Mouse (Mus musculus): Measurements from ENCODE around the gene Fam83g. TPM values are rescaled to one million over a fixed set of nuclear protein-coding genes. Genes with fewer than 3 reads are reported as not detected.
"Not testable (repeated sequence)": the region's sequence is repeated elsewhere in the genome, so short reads cannot be mapped to it uniquely, and the experiment has no call there.

The Fam83g gene
- polyA plus RNA-seq (2012; rRNA removed) = 2.7 and 7.5 TPM in 2 replicates

GRCm38 (mm10) chr11:61683907-61684731, at the start of gene Fam83g:
Fam83g (plus strand) TSS chr11:61684091.
- peak; percentile 74 for DNase-seq
- WGBS = 4% methylated on average over 76 of the region's 76 CpGs

GRCm38 (mm10) chr11:61636309-61636708, 47.6 kb upstream of the Fam83g start:
- H3K4me3 ChIP-seq (replicated peaks; ENCODE audit: extremely low read depth, low read depth, low read length); DNase-seq; H3K4me1 ChIP-seq (ENCODE audit: control insufficient read depth, insufficient read depth, low read length): not testable (repeated sequence)
- 96% methylated on average over 3 of the region's 4 CpGs for whole genome bisulfite sequencing

More at GRCm38 (mm10) chr11:61683907-61684731, at the start of gene Fam83g:
- H3K4me1 ChIP-seq (ENCODE audit: control insufficient read depth, insufficient read depth, low read length) = peaks cover 4% of the 10 kb centered on the region; the same call in 1 of the 2 replicates
- H3K4me3 ChIP-seq (replicated peaks; ENCODE audit: extremely low read depth, low read depth, low read length) = peak within 1 kb of the TSS; percentile 59
- TF ChIP-seq CTCF (IDR thresholded peaks at IDR 0.05; ENCODE audit: insufficient read depth, low read length) (no peak), POLR2A (IDR thresholded peaks at IDR 0.05; ENCODE audit: borderline replicate concordance, extremely low read depth, low read depth, low read length) (peak; percentile 52; the same call in 1 of the 2 replicates)

GRCm38 (mm10) chr11:61637413-61637812, 46.5 kb upstream of the Fam83g start:
- Histone ChIP-seq H3K4me1 (ENCODE audit: control insufficient read depth, insufficient read depth, low read length) (no peaks in the 10 kb centered on the region), H3K4me3 (replicated peaks; ENCODE audit: extremely low read depth, low read depth, low read length) (no peak overlapping the region)
- 61% methylated on average over 1 of the region's 1 CpGs for WGBS
- DNase-seq = no peak
- TF ChIP-seq POLR2A (IDR thresholded peaks at IDR 0.05; ENCODE audit: borderline replicate concordance, extremely low read depth, low read depth, low read length) (no peak), CTCF (IDR thresholded peaks at IDR 0.05; ENCODE audit: insufficient read depth, low read length) (no peak)

GRCm38 (mm10) chr11:61637856-61638255, 46.0 kb upstream of the Fam83g start:
- 70% methylated on average over 3 of the region's 3 CpGs for WGBS
- no peak for DNase-seq
- TF ChIP-seq CTCF (IDR thresholded peaks at IDR 0.05; ENCODE audit: insufficient read depth, low read length) (no peak), POLR2A (IDR thresholded peaks at IDR 0.05; ENCODE audit: borderline replicate concordance, extremely low read depth, low read depth, low read length) (no peak)
- H3K4me3 ChIP-seq (replicated peaks; ENCODE audit: extremely low read depth, low read depth, low read length) = no peak overlapping the region
- peaks cover under 1% of the 10 kb centered on the region; the same call in 1 of the 2 replicates for H3K4me1 ChIP-seq (ENCODE audit: control insufficient read depth, insufficient read depth, low read length)

GRCm38 (mm10) chr11:61638764-61639536, 44.9 kb upstream of the Fam83g start:
- no peak for DNase-seq
- no peak for TF ChIP-seq CTCF (IDR thresholded peaks at IDR 0.05; ENCODE audit: insufficient read depth, low read length)
- WGBS = 45% methylated on average over 12 of the region's 12 CpGs
- peaks cover 4% of the 10 kb centered on the region; the same call in 1 of the 2 replicates for H3K4me1 ChIP-seq (ENCODE audit: control insufficient read depth, insufficient read depth, low read length)
- no peak overlapping the region for H3K4me3 ChIP-seq (replicated peaks; ENCODE audit: extremely low read depth, low read depth, low read length)

- no peak for TF ChIP-seq CTCF (IDR thresholded peaks at IDR 0.05; ENCODE audit: insufficient read depth, low read length)
- no peak for TF ChIP-seq POLR2A (IDR thresholded peaks at IDR 0.05; ENCODE audit: borderline replicate concordance, extremely low read depth, low read depth, low read length)
- Histone ChIP-seq H3K4me3 (replicated peaks; ENCODE audit: extremely low read depth, low read depth, low read length) (no peak overlapping the region), H3K4me1 (ENCODE audit: control insufficient read depth, insufficient read depth, low read length) (peaks cover 7% of the 10 kb centered on the region)
- WGBS = 81% methylated on average over 6 of the region's 6 CpGs
- DNase-seq = no peak
Observed at GRCm38 (mm10) chr11:61639601-61640177, 44.2 kb upstream of the Fam83g start.

- DNase-seq; H3K4me3 ChIP-seq (replicated peaks; ENCODE audit: extremely low read depth, low read depth, low read length): not testable (repeated sequence)
- peaks cover 12% of the 10 kb centered on the region for H3K4me1 ChIP-seq (ENCODE audit: control insufficient read depth, insufficient read depth, low read length)
- WGBS = 54% methylated on average over 9 of the region's 9 CpGs
Observed at GRCm38 (mm10) chr11:61640585-61640984, 43.3 kb upstream of the Fam83g start.

- no peak for TF ChIP-seq POLR2A (IDR thresholded peaks at IDR 0.05; ENCODE audit: borderline replicate concordance, extremely low read depth, low read depth, low read length)
- no peak for TF ChIP-seq CTCF (IDR thresholded peaks at IDR 0.05; ENCODE audit: insufficient read depth, low read length)
- 75% methylated on average over 7 of the region's 7 CpGs for WGBS
- H3K4me3 ChIP-seq (replicated peaks; ENCODE audit: extremely low read depth, low read depth, low read length) = no peak overlapping the region
- peaks cover 12% of the 10 kb centered on the region for H3K4me1 ChIP-seq (ENCODE audit: control insufficient read depth, insufficient read depth, low read length)
- no peak for DNase-seq
Observed at GRCm38 (mm10) chr11:61642106-61642505, 41.8 kb upstream of the Fam83g start.

- 58% methylated on average over 5 of the region's 5 CpGs for WGBS
- no peak for TF ChIP-seq POLR2A (IDR thresholded peaks at IDR 0.05; ENCODE audit: borderline replicate concordance, extremely low read depth, low read depth, low read length)
- TF ChIP-seq CTCF (IDR thresholded peaks at IDR 0.05; ENCODE audit: insufficient read depth, low read length) = no peak
- Histone ChIP-seq H3K4me1 (ENCODE audit: control insufficient read depth, insufficient read depth, low read length) (peaks cover 13% of the 10 kb centered on the region), H3K4me3 (replicated peaks; ENCODE audit: extremely low read depth, low read depth, low read length) (no peak overlapping the region)
- no peak for DNase-seq
Observed at GRCm38 (mm10) chr11:61643184-61643961, 40.5 kb upstream of the Fam83g start.

Measured in lung, adult 2 months (tissue).